In the genomic region with DNA sequence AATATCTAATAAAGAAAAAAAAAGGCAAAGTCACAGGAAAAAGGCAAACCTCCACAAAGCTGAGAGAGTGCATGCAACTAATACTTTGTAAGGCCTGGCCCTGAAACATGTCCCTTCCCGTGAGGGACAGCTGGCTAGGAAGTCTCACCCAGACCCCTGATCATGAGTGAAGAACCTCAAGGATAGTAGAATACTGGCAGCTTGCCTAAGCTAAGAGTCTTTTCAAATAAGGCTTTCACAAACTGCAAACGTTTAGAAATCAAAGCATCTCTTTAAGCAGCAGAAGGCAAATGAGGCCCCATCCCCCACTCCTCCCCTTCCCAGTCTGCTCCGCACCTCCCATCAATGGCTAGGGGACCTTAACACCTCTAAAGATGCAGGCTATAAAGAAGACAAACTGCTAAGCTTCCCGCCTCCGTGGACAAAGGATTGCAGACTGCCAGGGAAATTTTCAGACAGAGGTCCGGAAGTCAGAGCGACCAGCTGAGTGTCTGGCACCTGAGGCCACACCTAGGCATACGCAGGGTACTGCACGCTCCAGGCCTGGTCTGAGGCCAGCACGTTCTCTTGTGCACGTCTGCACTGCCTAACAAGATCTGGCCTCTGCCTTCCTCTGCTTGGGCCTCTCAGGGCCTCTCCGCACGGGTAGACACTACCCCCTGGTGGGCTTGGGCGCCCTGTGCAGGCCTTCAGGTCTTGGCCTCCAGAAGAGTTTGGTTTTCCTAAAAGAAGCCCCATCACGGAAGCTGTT, we compare ENCODE assay signal across 8 mouse cellular contexts.
DNase-seq lines count a peak whose midpoint lies in the region; ATAC-seq and TF ChIP-seq lines count a peak whose summit lies in the region.

No protein-coding gene starts in this region.

- peak; percentile 30 for DNase-seq in adrenal gland, adult 2 months
- DNase-seq in heart, postnatal 4 days: peak; percentile 85
- DNase-seq in large intestine, adult 2 months (ENCODE audit: low read depth, low spot score): peak; percentile 33
- peak; percentile 51 for DNase-seq in lung, postnatal 25 days (ENCODE audit: low spot score)

- H3K4me2 ChIP-seq in forebrain, embryonic 13.5 days: peak overlapping the region; percentile 21; the same call in 1 of the 2 replicates

- H3K27me3 ChIP-seq in ES-Bruce4 (ENCODE audit: control insufficient read depth, insufficient read depth, low read length, poor library complexity, severe bottlenecking): no peaks in the 10 kb centered on the region
- no peaks in the 10 kb centered on the region for H3K27me3 ChIP-seq in forebrain, embryonic 13.5 days
- H3K27me3 ChIP-seq in small intestine, adult 2 months (ENCODE audit: control insufficient read depth, insufficient read depth, low read length): no peaks in the 10 kb centered on the region

- peaks cover 4% of the 10 kb centered on the region for H3K4me1 ChIP-seq in ES-Bruce4 (ENCODE audit: control insufficient read depth, insufficient read depth, low read length)
- H3K4me1 ChIP-seq in forebrain, embryonic 13.5 days: peaks cover 9% of the 10 kb centered on the region
- H3K4me1 ChIP-seq in small intestine, adult 2 months (ENCODE audit: control insufficient read depth, insufficient read depth, insufficient read length, low read length): 0 out of 2 replicates have a peak, but pooled peaks cover 2% of the 10 kb centered on the region

- H3K36me3 ChIP-seq in ES-Bruce4 (ENCODE audit: control insufficient read depth, insufficient read depth, low read length, poor library complexity, severe bottlenecking): no peaks in the 10 kb centered on the region
- H3K36me3 ChIP-seq in forebrain, embryonic 13.5 days (ENCODE audit: poor library complexity, severe bottlenecking): no peaks in the 10 kb centered on the region
- H3K36me3 ChIP-seq in small intestine, adult 2 months (ENCODE audit: control insufficient read depth, insufficient read depth, low read length): no peaks in the 10 kb centered on the region

- no peaks in the 10 kb centered on the region for H3K9me3 ChIP-seq in ES-Bruce4 (replicated peaks; ENCODE audit: control insufficient read depth, insufficient read depth, low read length, poor library complexity, severe bottlenecking)
- no peaks in the 10 kb centered on the region for H3K9me3 ChIP-seq in forebrain, embryonic 13.5 days (replicated peaks)

- H3K27ac ChIP-seq in ES-Bruce4 (ENCODE audit: insufficient read depth, low read length): no peak overlapping the region
- no peak overlapping the region for H3K27ac ChIP-seq in forebrain, embryonic 13.5 days
- H3K27ac ChIP-seq in small intestine, adult 2 months (ENCODE audit: insufficient read depth, low read depth, low read length): no peak overlapping the region

- peak; percentile 70 for TF ChIP-seq CTCF in ES-Bruce4 (IDR thresholded peaks at IDR 0.05; ENCODE audit: low read depth, low read length)
- peak; percentile 26; the same call in 1 of the 2 replicates for TF ChIP-seq CTCF in small intestine, adult 2 months (IDR thresholded peaks at IDR 0.05; ENCODE audit: extremely low read depth, insufficient read length, insufficient replicate concordance, low read depth, low read length)

- TF ChIP-seq POLR2A in ES-Bruce4 (IDR thresholded peaks at IDR 0.05; ENCODE audit: insufficient read depth, low read length): no peak
- TF ChIP-seq POLR2A in small intestine, adult 2 months (IDR thresholded peaks at IDR 0.05; ENCODE audit: low read depth, low read length): no peak

- peak; percentile 55; the same call in 1 of the 2 replicates for TF ChIP-seq EP300 in ES-Bruce4 (IDR thresholded peaks at IDR 0.05; ENCODE audit: insufficient read depth, low read depth, low read length)

- peak; percentile 97 for ATAC-seq in forebrain, embryonic 13.5 days
- no peak for ATAC-seq in monocyte, adult 5-6 weeks (replicated peaks; ENCODE audit: insufficient number of reproducible peaks, low FRiP score, low TSS enrichment, poor library complexity, severe bottlenecking)

- no peak overlapping the region for H3K9ac ChIP-seq in ES-Bruce4 (ENCODE audit: low read depth, poor library complexity, severe bottlenecking)
- no peak overlapping the region for H3K9ac ChIP-seq in forebrain, embryonic 13.5 days

- WGBS in forebrain, embryonic 13.5 days: 10% methylated on average over 15 of the region's 15 CpGs
- WGBS in large intestine, adult 2 months: 13% methylated on average over 15 of the region's 15 CpGs
- 11% methylated on average over 15 of the region's 15 CpGs for WGBS in small intestine, adult 2 months

- H3K4me3 ChIP-seq in ES-Bruce4 (ENCODE audit: low read depth, low read length): no peak overlapping the region
- no peak overlapping the region for H3K4me3 ChIP-seq in forebrain, embryonic 13.5 days
- peak overlapping the region; percentile 19 for H3K4me3 ChIP-seq in small intestine, adult 2 months (ENCODE audit: low read depth, low read length)

Comparison
In these comparisons a context has a peak if more than half of its experiments do, and no peak if none do; other contexts are left out.
1. DNase-seq: peak in every context shown above with its lines; median percentile 85 in heart, postnatal 4 days; 51 in lung, postnatal 25 days; 33 in large intestine, adult 2 months; 30 in adrenal gland, adult 2 months.